Mouse (Mus musculus): Measurements from ENCODE around the gene Dhrs9. TPM values are rescaled to one million over a fixed set of nuclear protein-coding genes. Genes with fewer than 3 reads are reported as not detected.
A peak's percentile ranks its signal among the peaks of the same experiment; 100 is the strongest.
"Not testable (repeated sequence)": the region's sequence is repeated elsewhere in the genome, so short reads cannot be mapped to it uniquely, and the experiment has no call there.

Gene Dhrs9
- polyA plus RNA-seq (2011; ENCODE audit: insufficient read depth, insufficient read length, low replicate concordance, missing spikeins) = 1.7 and 3.1 TPM in 2 replicates

- TF ChIP-seq POLR2A (IDR thresholded peaks at IDR 0.05; ENCODE audit: borderline replicate concordance, control insufficient read depth, low read depth, low read length) = peak; percentile 29; the same call in 1 of the 2 replicates
- no peak for TF ChIP-seq CTCF (IDR thresholded peaks at IDR 0.05; ENCODE audit: control insufficient read depth, insufficient read depth, low read length)
- peaks cover 2% of the 10 kb centered on the region; the same call in 1 of the 2 replicates for H3K4me1 ChIP-seq (ENCODE audit: control insufficient read depth, insufficient read depth, low read length)
- peak within 1 kb of the TSS; percentile 62; the same call in 1 of the 2 replicates for H3K27ac ChIP-seq (ENCODE audit: control insufficient read depth, insufficient read depth, low read depth, low read length, poor library complexity)
- H3K4me3 ChIP-seq (replicated peaks; ENCODE audit: control insufficient read depth, low read depth, low read length) = peak within 1 kb of the TSS; percentile 39
- WGBS = 3% methylated on average over 13 of the region's 13 CpGs
Observed at GRCm38 (mm10) chr2:69380281-69380680, at the start of gene Dhrs9. Dhrs9 (plus strand) TSS chr2:69380445.

GRCm38 (mm10) chr2:69331523-69331922 lies 48.7 kb upstream of the Dhrs9 start:
- WGBS = 80% methylated on average over 6 of the region's 6 CpGs
- not testable (repeated sequence) for H3K4me1 ChIP-seq (ENCODE audit: control insufficient read depth, insufficient read depth, low read length)

GRCm38 (mm10) chr2:69341506-69341905 lies 38.7 kb upstream of the Dhrs9 start:
- TF ChIP-seq CTCF (IDR thresholded peaks at IDR 0.05; ENCODE audit: control insufficient read depth, insufficient read depth, low read length) (no peak), POLR2A (IDR thresholded peaks at IDR 0.05; ENCODE audit: borderline replicate concordance, control insufficient read depth, low read depth, low read length) (no peak)
- Histone ChIP-seq H3K4me1 (ENCODE audit: control insufficient read depth, insufficient read depth, low read length) (no peaks in the 10 kb centered on the region), H3K27ac (ENCODE audit: control insufficient read depth, insufficient read depth, low read depth, low read length, poor library complexity) (no peak overlapping the region), H3K4me3 (replicated peaks; ENCODE audit: control insufficient read depth, low read depth, low read length) (no peak overlapping the region)
- 78% methylated on average over 6 of the region's 6 CpGs for WGBS

More at GRCm38 (mm10) chr2:69331523-69331922, 48.7 kb upstream of the Dhrs9 start:
- not testable (repeated sequence) for H3K27ac ChIP-seq (ENCODE audit: control insufficient read depth, insufficient read depth, low read depth, low read length, poor library complexity); H3K4me3 ChIP-seq (replicated peaks; ENCODE audit: control insufficient read depth, low read depth, low read length)

GRCm38 (mm10) chr2:69342496-69343221 lies 37.6 kb upstream of the Dhrs9 start, which contains the start of gene Abcb11:
Abcb11 (minus strand) TSS chr2:69342616.
- H3K4me1 ChIP-seq (ENCODE audit: control insufficient read depth, insufficient read depth, low read length) = no peaks in the 10 kb centered on the region
- 78% methylated on average over 9 of the region's 9 CpGs for WGBS
- no peak within 1 kb of the TSS for H3K4me3 ChIP-seq (replicated peaks; ENCODE audit: control insufficient read depth, low read depth, low read length)
- TF ChIP-seq CTCF (IDR thresholded peaks at IDR 0.05; ENCODE audit: control insufficient read depth, insufficient read depth, low read length) = no peak
- TF ChIP-seq POLR2A (IDR thresholded peaks at IDR 0.05; ENCODE audit: borderline replicate concordance, control insufficient read depth, low read depth, low read length) = no peak
- no peak within 1 kb of the TSS for H3K27ac ChIP-seq (ENCODE audit: control insufficient read depth, insufficient read depth, low read depth, low read length, poor library complexity)

- not testable (repeated sequence) for H3K27ac ChIP-seq (ENCODE audit: control insufficient read depth, insufficient read depth, low read depth, low read length, poor library complexity); H3K4me1 ChIP-seq (ENCODE audit: control insufficient read depth, insufficient read depth, low read length); H3K4me3 ChIP-seq (replicated peaks; ENCODE audit: control insufficient read depth, low read depth, low read length)
Observed at GRCm38 (mm10) chr2:69355402-69355801, 24.8 kb upstream of the Dhrs9 start.

- 51% methylated on average over 2 of the region's 2 CpGs for WGBS
- Histone ChIP-seq H3K4me3 (replicated peaks; ENCODE audit: control insufficient read depth, low read depth, low read length) (no peak overlapping the region), H3K4me1 (ENCODE audit: control insufficient read depth, insufficient read depth, low read length) (no peaks in the 10 kb centered on the region), H3K27ac (ENCODE audit: control insufficient read depth, insufficient read depth, low read depth, low read length, poor library complexity) (no peak overlapping the region)
- TF ChIP-seq POLR2A (IDR thresholded peaks at IDR 0.05; ENCODE audit: borderline replicate concordance, control insufficient read depth, low read depth, low read length) = no peak
- TF ChIP-seq CTCF (IDR thresholded peaks at IDR 0.05; ENCODE audit: control insufficient read depth, insufficient read depth, low read length) = no peak
Observed at GRCm38 (mm10) chr2:69364831-69365230, 15.4 kb upstream of the Dhrs9 start.

GRCm38 (mm10) chr2:69365275-69365674 lies 15.0 kb upstream of the Dhrs9 start:
- Histone ChIP-seq H3K27ac (ENCODE audit: control insufficient read depth, insufficient read depth, low read depth, low read length, poor library complexity) (no peak overlapping the region), H3K4me3 (replicated peaks; ENCODE audit: control insufficient read depth, low read depth, low read length) (no peak overlapping the region), H3K4me1 (ENCODE audit: control insufficient read depth, insufficient read depth, low read length) (no peaks in the 10 kb centered on the region)
- 85% methylated on average over 1 of the region's 1 CpGs for WGBS
- TF ChIP-seq POLR2A (IDR thresholded peaks at IDR 0.05; ENCODE audit: borderline replicate concordance, control insufficient read depth, low read depth, low read length) (no peak), CTCF (IDR thresholded peaks at IDR 0.05; ENCODE audit: control insufficient read depth, insufficient read depth, low read length) (no peak)

- 82% methylated on average over 2 of the region's 2 CpGs for WGBS
- TF ChIP-seq CTCF (IDR thresholded peaks at IDR 0.05; ENCODE audit: control insufficient read depth, insufficient read depth, low read length) (no peak), POLR2A (IDR thresholded peaks at IDR 0.05; ENCODE audit: borderline replicate concordance, control insufficient read depth, low read depth, low read length) (no peak)
- Histone ChIP-seq H3K4me3 (replicated peaks; ENCODE audit: control insufficient read depth, low read depth, low read length) (no peak overlapping the region), H3K4me1 (ENCODE audit: control insufficient read depth, insufficient read depth, low read length) (no peaks in the 10 kb centered on the region), H3K27ac (ENCODE audit: control insufficient read depth, insufficient read depth, low read depth, low read length, poor library complexity) (no peak overlapping the region)
Observed at GRCm38 (mm10) chr2:69376780-69377179, 3.5 kb upstream of the Dhrs9 start.

- 4% methylated on average over 1 of the region's 1 CpGs for WGBS
- no peak overlapping the region for H3K27ac ChIP-seq (ENCODE audit: control insufficient read depth, insufficient read depth, low read depth, low read length, poor library complexity)
- no peak overlapping the region for H3K4me3 ChIP-seq (replicated peaks; ENCODE audit: control insufficient read depth, low read depth, low read length)
- H3K4me1 ChIP-seq (ENCODE audit: control insufficient read depth, insufficient read depth, low read length) = peaks cover 2% of the 10 kb centered on the region; the same call in 1 of the 2 replicates
- TF ChIP-seq CTCF (IDR thresholded peaks at IDR 0.05; ENCODE audit: control insufficient read depth, insufficient read depth, low read length) (no peak), POLR2A (IDR thresholded peaks at IDR 0.05; ENCODE audit: borderline replicate concordance, control insufficient read depth, low read depth, low read length) (no peak)
Observed at GRCm38 (mm10) chr2:69379801-69380200, 444 bp upstream of the Dhrs9 start.

All from bone marrow, adult 2 months (tissue).